Mouse (Mus musculus) liver, postnatal 0 days (tissue): Measurements from ENCODE around the gene Zfp618.

Experiments
- CTCF ChIP-seq: sonication (generic); IDR thresholded peaks from 2 replicates; pipeline ENCODE4 v1.5.1; 2016; ENCODE audit warnings: antibody characterized with exemption, low read depth
- EP300 ChIP-seq: IDR thresholded peaks from 2 replicates; pipeline ENCODE4 v1.6.1; 2016; ENCODE audit warnings: antibody characterized with exemption, low read depth, mild to moderate bottlenecking

- TF ChIP-seq CTCF (no peak), EP300 (no peak)
Measured at GRCm38 (mm10) chr4:63038265-63038664, 72.9 kb downstream of the Zfp618 start.
